Mouse (Mus musculus): ENCODE results near the gene Rps15a. TPM values are rescaled to one million over a fixed set of nuclear protein-coding genes. Genes with fewer than 3 reads are reported as not detected.

Gene Rps15a
- polyA plus RNA-seq, 1 experiment from 2014 or later = 625 TPM

DNA sequence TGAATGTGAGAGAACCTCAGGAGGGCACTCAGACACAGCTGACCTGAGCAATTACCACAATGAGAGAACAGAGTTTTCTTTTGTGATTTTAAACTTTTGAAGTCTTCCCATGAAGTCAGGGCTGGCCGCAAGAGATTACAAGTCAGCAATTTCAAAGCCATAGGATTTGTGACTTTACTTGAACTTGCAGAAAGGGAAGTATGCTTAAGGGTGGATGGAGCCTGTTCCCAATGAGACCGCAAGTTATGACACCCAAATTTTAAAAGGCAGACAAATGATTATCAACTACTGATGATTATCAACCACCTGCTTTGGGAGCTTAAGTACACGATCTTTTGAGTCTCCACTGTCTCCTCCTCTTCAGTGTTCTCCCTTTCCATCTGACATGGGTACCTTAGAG, 2.4 kb upstream of the Rps15a start:
- no peak for ATAC-seq
- no peak overlapping the region for H3K9ac ChIP-seq (ENCODE audit: low read depth, low read length)
- peaks cover 12% of the 10 kb centered on the region for H3K4me1 ChIP-seq (ENCODE audit: control insufficient read depth, insufficient read depth, low read length)
- H3K4me3 ChIP-seq (ENCODE audit: low read length) = no peak overlapping the region
- WGBS = 80% methylated on average over 3 of the region's 3 CpGs
- H3K27ac ChIP-seq (ENCODE audit: low read length) = no peak overlapping the region
- H3K27me3 ChIP-seq (replicated peaks; ENCODE audit: control insufficient read depth, insufficient read depth, low read length) = no peaks in the 10 kb centered on the region
- no peak overlapping the region for H3K4me2 ChIP-seq (ENCODE audit: low read depth, low read length)
- no peaks in the 10 kb centered on the region for H3K9me3 ChIP-seq (ENCODE audit: control insufficient read depth, low read length)
- peaks cover 27% of the 10 kb centered on the region for H3K36me3 ChIP-seq (ENCODE audit: control insufficient read depth, insufficient read depth, low read length)

DNA sequence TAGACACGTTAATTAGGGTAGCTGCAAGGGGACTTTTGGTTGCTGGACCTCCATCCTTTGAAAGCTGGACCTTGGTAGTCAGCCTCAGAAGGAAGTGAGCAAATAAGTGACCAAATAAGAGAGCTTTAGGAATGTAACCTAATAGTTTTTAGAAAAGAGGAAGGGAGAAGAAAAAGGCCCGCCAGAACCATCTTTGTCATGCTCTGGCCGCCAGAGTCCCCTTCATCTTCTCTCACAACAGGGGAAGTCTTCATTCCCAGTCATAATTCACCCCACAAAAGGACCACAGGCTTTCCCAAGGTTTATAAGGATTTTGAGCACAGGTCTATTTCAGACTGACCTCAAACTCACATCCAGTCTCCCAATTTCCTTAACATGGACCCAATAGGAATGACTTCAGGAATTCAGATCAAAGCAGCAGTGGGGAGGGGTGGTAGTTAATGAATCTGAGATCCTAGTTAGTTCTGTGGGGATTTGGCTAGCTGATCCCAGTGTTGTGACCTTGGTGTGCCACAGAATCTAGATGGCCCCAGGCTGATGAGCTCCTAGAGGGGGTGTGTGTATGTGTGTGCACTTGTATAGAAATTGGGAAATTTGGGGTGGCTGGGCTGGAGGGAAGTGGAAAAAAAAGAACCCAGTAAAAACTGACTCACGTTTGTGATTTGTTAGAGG, 1.7 kb upstream of the Rps15a start:
- H3K36me3 ChIP-seq (ENCODE audit: control insufficient read depth, insufficient read depth, low read length) = peaks cover 26% of the 10 kb centered on the region
- no peak overlapping the region for H3K9ac ChIP-seq (ENCODE audit: low read depth, low read length)
- H3K4me1 ChIP-seq (ENCODE audit: control insufficient read depth, insufficient read depth, low read length) = peaks cover 18% of the 10 kb centered on the region
- WGBS = 50% methylated on average over 4 of the region's 4 CpGs
- ATAC-seq = no peak
- H3K27me3 ChIP-seq (replicated peaks; ENCODE audit: control insufficient read depth, insufficient read depth, low read length) = no peaks in the 10 kb centered on the region
- H3K4me3 ChIP-seq (ENCODE audit: low read length) = no peak overlapping the region
- H3K9me3 ChIP-seq (ENCODE audit: control insufficient read depth, low read length) = no peaks in the 10 kb centered on the region
- H3K27ac ChIP-seq (ENCODE audit: low read length) = 0 out of 2 replicates have a peak overlapping the region, but pooled peaks have one; percentile 48
- H3K4me2 ChIP-seq (ENCODE audit: low read depth, low read length) = no peak overlapping the region

DNA sequence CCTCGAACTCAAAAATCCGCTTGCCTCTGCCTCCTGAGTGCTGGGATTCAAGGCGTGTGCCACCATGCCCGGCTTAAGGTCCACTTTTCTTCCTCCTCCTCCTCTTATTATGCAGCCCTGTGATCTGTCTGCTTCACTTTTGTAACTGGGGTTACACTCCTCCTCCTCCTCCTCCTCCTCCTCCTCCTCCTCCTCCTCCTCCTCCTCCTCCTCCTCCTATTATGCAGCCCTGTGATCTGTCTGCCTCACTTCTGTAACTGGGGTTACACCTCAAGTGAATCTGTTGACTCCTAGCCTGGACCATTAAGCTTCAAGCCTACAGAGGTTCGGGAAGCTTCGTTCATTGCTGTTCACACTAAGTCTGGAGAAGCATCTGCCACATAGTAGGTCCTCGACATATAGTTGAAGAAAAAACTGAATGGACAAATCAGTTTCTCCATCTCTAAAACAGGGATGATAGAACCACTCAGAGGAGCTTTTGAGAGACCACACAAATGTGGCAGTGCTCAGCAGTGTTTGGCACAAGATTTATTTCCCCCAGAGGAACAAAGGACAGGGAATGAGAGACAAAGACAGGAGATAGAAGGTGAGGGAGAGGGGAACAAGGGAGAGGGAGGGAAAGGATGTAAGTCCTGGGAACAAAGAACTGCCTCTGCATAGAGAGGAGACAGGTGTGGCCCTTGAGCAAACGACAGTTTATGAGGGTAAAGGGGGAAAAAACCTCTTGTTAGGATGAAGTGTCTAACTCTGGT, 975 bp upstream of the Rps15a start:
- peak; percentile 7; the same call in 1 of the 2 replicates for ATAC-seq
- H3K4me3 ChIP-seq (ENCODE audit: low read length) = peak overlapping the region; percentile 94
- H3K27ac ChIP-seq (ENCODE audit: low read length) = peak overlapping the region; percentile 48; the same call in 1 of the 2 replicates
- H3K9me3 ChIP-seq (ENCODE audit: control insufficient read depth, low read length) = no peaks in the 10 kb centered on the region
- H3K27me3 ChIP-seq (replicated peaks; ENCODE audit: control insufficient read depth, insufficient read depth, low read length) = no peaks in the 10 kb centered on the region
- 15% methylated on average over 8 of the region's 8 CpGs for WGBS
- peak overlapping the region; percentile 76 for H3K4me2 ChIP-seq (ENCODE audit: low read depth, low read length)
- H3K36me3 ChIP-seq (ENCODE audit: control insufficient read depth, insufficient read depth, low read length) = peaks cover 24% of the 10 kb centered on the region
- peak overlapping the region; percentile 72; the same call in 1 of the 2 replicates for H3K9ac ChIP-seq (ENCODE audit: low read depth, low read length)
- peaks cover 25% of the 10 kb centered on the region for H3K4me1 ChIP-seq (ENCODE audit: control insufficient read depth, insufficient read depth, low read length)

DNA sequence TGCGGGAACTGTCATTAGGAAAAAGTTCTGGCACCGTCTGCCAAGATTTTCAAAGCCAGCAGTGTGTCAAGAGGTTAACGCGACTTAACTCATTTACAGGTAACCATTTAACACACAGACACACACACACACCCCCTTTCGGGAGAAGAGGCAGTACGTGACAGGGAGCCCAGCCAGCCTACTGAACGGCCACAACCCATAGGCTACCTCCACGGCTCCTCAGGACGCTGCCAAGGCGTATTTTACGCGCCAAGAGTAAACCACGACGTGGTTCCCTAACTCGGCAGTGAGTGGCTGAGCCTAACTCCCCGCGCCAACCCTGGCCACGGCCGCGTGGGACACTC, 483 bp downstream of the Rps15a start:
- peak; percentile 47; the same call in 1 of the 2 replicates for ATAC-seq
- Histone ChIP-seq H3K4me2 (ENCODE audit: low read depth, low read length) (peak overlapping the region; percentile 63), H3K9ac (ENCODE audit: low read depth, low read length) (peak overlapping the region; percentile 97), H3K27me3 (replicated peaks; ENCODE audit: control insufficient read depth, insufficient read depth, low read length) (no peaks in the 10 kb centered on the region), H3K4me3 (ENCODE audit: low read length) (peak overlapping the region; percentile 94), H3K27ac (ENCODE audit: low read length) (peak overlapping the region; percentile 93), H3K36me3 (ENCODE audit: control insufficient read depth, insufficient read depth, low read length) (peaks cover 20% of the 10 kb centered on the region), H3K4me1 (ENCODE audit: control insufficient read depth, insufficient read depth, low read length) (peaks cover 38% of the 10 kb centered on the region), H3K9me3 (ENCODE audit: control insufficient read depth, low read length) (no peaks in the 10 kb centered on the region)
- WGBS = 2% methylated on average over 20 of the region's 20 CpGs

DNA sequence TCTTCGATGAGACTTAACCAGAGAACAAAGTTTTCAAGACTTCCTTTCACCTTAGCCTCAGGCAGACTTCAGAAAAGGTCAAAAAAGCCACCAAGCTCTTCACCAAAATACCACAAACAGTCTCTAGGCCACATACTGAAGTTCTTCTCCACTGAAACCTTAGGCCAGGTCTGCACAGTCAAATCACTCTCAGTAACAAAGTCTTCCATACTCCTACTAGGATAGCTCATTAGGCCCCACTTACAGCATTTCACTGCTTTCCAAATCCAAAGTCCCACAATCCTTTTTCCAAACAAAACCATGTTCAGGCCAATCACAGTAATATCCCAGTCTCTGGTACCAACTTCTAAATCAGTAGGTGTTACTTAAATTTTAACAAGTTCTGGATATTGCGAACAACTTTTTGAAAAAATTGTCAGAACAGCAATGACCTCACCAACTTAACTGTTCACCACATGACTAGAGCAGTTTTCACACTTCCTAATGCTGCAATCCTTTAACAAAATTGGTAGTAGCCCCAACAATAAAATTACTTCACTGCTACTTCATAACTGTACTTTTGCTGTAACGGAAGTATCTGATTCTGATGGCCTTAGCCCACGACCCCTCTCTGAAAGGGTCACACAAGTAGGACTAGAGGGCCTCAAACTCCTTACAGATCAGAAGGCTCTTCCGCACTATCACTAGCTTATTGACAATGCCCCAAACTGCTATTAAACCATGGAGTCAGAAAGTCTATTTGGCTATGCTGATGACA, 2.3 kb downstream of the Rps15a start:
- WGBS = 64% methylated on average over 5 of the region's 5 CpGs
- no peaks in the 10 kb centered on the region for H3K9me3 ChIP-seq (ENCODE audit: control insufficient read depth, low read length)
- H3K4me2 ChIP-seq (ENCODE audit: low read depth, low read length) = peak overlapping the region; percentile 63
- peak overlapping the region; percentile 94 for H3K4me3 ChIP-seq (ENCODE audit: low read length)
- H3K9ac ChIP-seq (ENCODE audit: low read depth, low read length) = peak overlapping the region; percentile 97
- H3K36me3 ChIP-seq (ENCODE audit: control insufficient read depth, insufficient read depth, low read length) = peaks cover 17% of the 10 kb centered on the region
- H3K27ac ChIP-seq (ENCODE audit: low read length) = no peak overlapping the region
- no peak for ATAC-seq
- peaks cover 38% of the 10 kb centered on the region for H3K4me1 ChIP-seq (ENCODE audit: control insufficient read depth, insufficient read depth, low read length)
- H3K27me3 ChIP-seq (replicated peaks; ENCODE audit: control insufficient read depth, insufficient read depth, low read length) = no peaks in the 10 kb centered on the region

DNA sequence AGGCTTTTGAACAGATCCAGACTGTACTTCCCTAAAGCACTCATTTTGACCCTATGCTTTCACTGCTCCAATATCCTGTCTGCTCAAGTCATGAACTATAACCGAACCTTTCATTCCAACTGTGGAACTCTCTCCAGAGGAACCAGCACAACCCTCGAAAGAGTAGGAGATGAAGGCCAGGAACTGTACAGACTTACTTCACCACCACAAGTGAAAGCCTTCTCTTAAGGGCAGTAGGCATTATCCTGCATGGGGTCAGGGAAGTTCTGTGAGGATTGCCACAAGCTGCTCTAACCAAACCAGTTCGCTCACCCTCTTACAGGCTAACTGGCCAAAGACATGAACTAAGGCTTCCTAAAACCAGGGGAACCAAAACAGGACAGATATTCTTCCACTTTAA, 4.9 kb downstream of the Rps15a start:
- Histone ChIP-seq H3K9me3 (ENCODE audit: control insufficient read depth, low read length) (no peaks in the 10 kb centered on the region), H3K36me3 (ENCODE audit: control insufficient read depth, insufficient read depth, low read length) (peaks cover 28% of the 10 kb centered on the region), H3K27ac (ENCODE audit: low read length) (no peak overlapping the region), H3K4me1 (ENCODE audit: control insufficient read depth, insufficient read depth, low read length) (peaks cover 38% of the 10 kb centered on the region), H3K4me3 (ENCODE audit: low read length) (0 out of 2 replicates have a peak overlapping the region, but pooled peaks have one; percentile 0), H3K27me3 (replicated peaks; ENCODE audit: control insufficient read depth, insufficient read depth, low read length) (no peaks in the 10 kb centered on the region), H3K9ac (ENCODE audit: low read depth, low read length) (no peak overlapping the region), H3K4me2 (ENCODE audit: low read depth, low read length) (no peak overlapping the region; the same call in 1 of the 2 replicates)
- ATAC-seq = no peak
- 77% methylated on average over 3 of the region's 3 CpGs for WGBS

DNA sequence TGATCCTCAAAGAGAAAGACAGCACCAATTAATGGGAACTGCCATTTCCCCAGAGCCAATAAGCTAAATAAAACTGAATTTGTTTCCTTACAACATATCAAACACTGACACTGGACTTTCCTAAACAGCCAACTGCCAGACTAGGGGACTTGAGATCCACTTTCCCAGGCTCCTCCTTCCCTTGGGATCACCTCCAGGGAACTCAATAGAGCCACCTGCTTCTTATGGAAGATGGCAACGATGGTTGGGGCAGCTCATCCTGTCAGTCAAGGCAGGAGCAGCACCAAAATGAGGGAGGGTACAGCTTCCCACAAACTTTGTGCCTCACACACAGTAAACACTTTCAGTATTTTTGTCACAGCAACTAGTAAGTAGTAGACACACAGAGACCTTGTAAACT, 8.3 kb downstream of the Rps15a start:
- 67% methylated on average over 1 of the region's 1 CpGs for WGBS
- ATAC-seq = no peak
- peaks cover 28% of the 10 kb centered on the region for H3K36me3 ChIP-seq (ENCODE audit: control insufficient read depth, insufficient read depth, low read length)
- H3K4me3 ChIP-seq (ENCODE audit: low read length) = no peak overlapping the region
- no peaks in the 10 kb centered on the region for H3K9me3 ChIP-seq (ENCODE audit: control insufficient read depth, low read length)
- H3K27ac ChIP-seq (ENCODE audit: low read length) = no peak overlapping the region
- no peak overlapping the region for H3K9ac ChIP-seq (ENCODE audit: low read depth, low read length)
- H3K4me2 ChIP-seq (ENCODE audit: low read depth, low read length) = no peak overlapping the region
- peaks cover 20% of the 10 kb centered on the region for H3K4me1 ChIP-seq (ENCODE audit: control insufficient read depth, insufficient read depth, low read length)
- H3K27me3 ChIP-seq (replicated peaks; ENCODE audit: control insufficient read depth, insufficient read depth, low read length) = no peaks in the 10 kb centered on the region

DNA sequence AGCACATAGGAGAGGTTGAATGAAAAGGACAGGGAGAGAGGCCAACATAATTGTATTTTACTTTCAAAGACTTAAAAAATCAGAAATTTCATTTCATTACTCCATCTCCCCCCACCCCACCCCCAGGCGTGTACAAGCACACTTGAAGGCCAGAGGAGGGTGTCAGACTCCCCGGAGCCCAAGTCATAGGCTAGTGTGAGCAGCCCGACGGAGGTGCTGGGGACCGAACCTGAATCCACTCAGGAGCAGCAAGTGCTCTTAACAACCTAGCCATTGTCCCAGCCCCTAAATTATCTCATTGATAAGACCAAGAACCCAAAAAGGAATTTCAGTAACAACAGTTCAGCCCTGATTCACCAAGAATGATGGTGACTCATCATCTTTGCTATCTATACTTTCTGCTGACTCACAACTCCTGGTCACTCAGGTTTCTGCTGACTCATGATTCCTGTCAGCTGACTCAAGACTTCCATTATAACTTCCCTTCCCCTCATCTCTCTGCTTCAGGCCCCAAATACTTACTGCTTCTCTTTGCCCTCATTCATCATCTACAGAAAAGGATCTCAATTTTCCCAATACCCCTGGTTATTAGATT, 11.4 kb downstream of the Rps15a start:
- Histone ChIP-seq H3K9ac (ENCODE audit: low read depth, low read length) (no peak overlapping the region), H3K4me2 (ENCODE audit: low read depth, low read length) (no peak overlapping the region), H3K27ac (ENCODE audit: low read length) (no peak overlapping the region; the same call in 1 of the 2 replicates), H3K36me3 (ENCODE audit: control insufficient read depth, insufficient read depth, low read length) (peaks cover 22% of the 10 kb centered on the region), H3K4me3 (ENCODE audit: low read length) (no peak overlapping the region), H3K27me3 (replicated peaks; ENCODE audit: control insufficient read depth, insufficient read depth, low read length) (no peaks in the 10 kb centered on the region), H3K4me1 (ENCODE audit: control insufficient read depth, insufficient read depth, low read length) (no peaks in the 10 kb centered on the region; the same call in none of the 2 replicates), H3K9me3 (ENCODE audit: control insufficient read depth, low read length) (no peaks in the 10 kb centered on the region)
- no peak for ATAC-seq
- WGBS = 72% methylated on average over 5 of the region's 5 CpGs

Data from intestine, embryonic 16.5 days (tissue).